8 mouse cellular contexts compared by ENCODE assay signal in the genomic region with DNA sequence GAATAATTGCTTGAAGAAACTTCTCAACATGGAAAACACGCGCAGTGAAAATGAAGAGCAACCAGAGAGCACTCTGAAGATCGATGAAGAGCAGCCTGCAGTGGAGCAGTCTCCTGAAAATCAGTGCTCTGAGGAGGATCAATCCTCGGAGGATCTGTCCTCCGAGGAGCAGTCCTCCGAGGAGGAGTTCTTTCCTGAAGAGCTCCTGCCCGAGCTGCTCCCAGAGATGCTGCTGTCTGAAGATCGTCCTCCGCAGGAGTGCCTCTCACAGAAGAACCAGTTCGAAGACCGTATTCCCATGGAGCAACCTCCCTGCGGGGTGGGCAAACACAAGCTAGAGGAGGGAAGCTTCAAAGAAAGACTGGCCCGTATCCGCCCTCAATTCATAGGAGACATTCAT. TPM values are rescaled to one million over a fixed set of nuclear protein-coding genes. Genes with fewer than 3 reads are reported as not detected.
DNase-seq lines count a peak whose midpoint lies in the region; ATAC-seq lines count a peak whose summit lies in the region.

No protein-coding gene starts in this region.

- no peaks in the 10 kb centered on the region for H3K9me3 ChIP-seq in heart, embryonic 10.5 days
- no peaks in the 10 kb centered on the region for H3K9me3 ChIP-seq in heart, embryonic 16.5 days (replicated peaks; ENCODE audit: control insufficient read depth, low read length)
- no peaks in the 10 kb centered on the region for H3K9me3 ChIP-seq in liver, embryonic 16.5 days (replicated peaks; ENCODE audit: control insufficient read depth, low read length)

- peak overlapping the region; percentile 78 for H3K9ac ChIP-seq in heart, embryonic 16.5 days (ENCODE audit: low read length)
- H3K9ac ChIP-seq in liver, embryonic 16.5 days (ENCODE audit: low read depth, low read length), result peak overlapping the region; percentile 41

- H3K4me3 ChIP-seq in heart, embryonic 10.5 days, result peak overlapping the region; percentile 63
- H3K4me3 ChIP-seq in heart, embryonic 16.5 days (ENCODE audit: low read length), result peak overlapping the region; percentile 63
- H3K4me3 ChIP-seq in liver, embryonic 16.5 days (ENCODE audit: low read depth, low read length), result peak overlapping the region; percentile 46

- H3K4me2 ChIP-seq in heart, embryonic 16.5 days (ENCODE audit: low read depth, low read length), result peak overlapping the region; percentile 69
- H3K4me2 ChIP-seq in liver, embryonic 16.5 days (ENCODE audit: low read depth, low read length), result peak overlapping the region; percentile 45

- no peaks in the 10 kb centered on the region for H3K27me3 ChIP-seq in heart, embryonic 10.5 days (ENCODE audit: insufficient read depth, poor library complexity, severe bottlenecking)
- no peaks in the 10 kb centered on the region for H3K27me3 ChIP-seq in heart, embryonic 16.5 days (ENCODE audit: control insufficient read depth, insufficient read depth, low read length)
- H3K27me3 ChIP-seq in liver, embryonic 16.5 days (ENCODE audit: control insufficient read depth, insufficient read depth, low read depth, low read length), result no peaks in the 10 kb centered on the region

- peak overlapping the region; percentile 88 for H3K27ac ChIP-seq in heart, embryonic 10.5 days
- H3K27ac ChIP-seq in heart, embryonic 16.5 days (ENCODE audit: low read length), result peak overlapping the region; percentile 80
- no peak overlapping the region for H3K27ac ChIP-seq in liver, embryonic 16.5 days (ENCODE audit: low read length)

- no peak for ATAC-seq in heart, embryonic 16.5 days (replicated peaks; ENCODE audit: extremely low read depth, insufficient read depth, low FRiP score)
- ATAC-seq in liver, embryonic 16.5 days (ENCODE audit: low read depth), result no peak

- DNase-seq in heart, embryonic 10.5 days (ENCODE audit: low spot score), result peak; percentile 72
- DNase-seq in heart, adult 9 months (ENCODE audit: low spot score in 2 of 2), result no peak
- DNase-seq in cerebellum, adult 8-10 months, result peak; percentile 5
- peak; percentile 4 for DNase-seq in yolk sac, embryonic 10.5 days (ENCODE audit: low spot score)
- no peak for DNase-seq in right cerebral cortex, postnatal 4 days
- no peak for DNase-seq in urinary bladder, adult 18-20 months (ENCODE audit: low spot score in 2 of 2)

- H3K36me3 ChIP-seq in heart, embryonic 10.5 days, result no peaks in the 10 kb centered on the region
- H3K36me3 ChIP-seq in heart, embryonic 16.5 days (ENCODE audit: control insufficient read depth, insufficient read depth), result no peaks in the 10 kb centered on the region
- no peaks in the 10 kb centered on the region for H3K36me3 ChIP-seq in liver, embryonic 16.5 days (ENCODE audit: control insufficient read depth, insufficient read depth)

- 25% methylated on average over 14 of the region's 14 CpGs for WGBS in heart, embryonic 10.5 days
- WGBS in heart, embryonic 16.5 days, result 22% methylated on average over 14 of the region's 14 CpGs
- 29% methylated on average over 14 of the region's 14 CpGs for WGBS in liver, embryonic 16.5 days (ENCODE audit: insufficient replicate concordance)

- H3K4me1 ChIP-seq in heart, embryonic 10.5 days, result no peaks in the 10 kb centered on the region
- H3K4me1 ChIP-seq in heart, embryonic 16.5 days (ENCODE audit: control insufficient read depth, insufficient read depth, low read length), result no peaks in the 10 kb centered on the region
- no peaks in the 10 kb centered on the region for H3K4me1 ChIP-seq in liver, embryonic 16.5 days (ENCODE audit: control insufficient read depth, low read depth, low read length)

RNA-seq across cellular contexts. Expression of a gene that starts 1.0 kb away (rescaled TPM):
- polyA plus RNA-seq in heart, embryonic 10.5 days (2016; fragmentation: Nextera tagmentation; extraction: Ambion mirVana), result 6.1 and 7.2 TPM in 2 replicates
- 8.7 and 9.3 TPM in 2 replicates for polyA plus RNA-seq in heart, embryonic 16.5 days (2015; fragmentation: Nextera tagmentation; extraction: Ambion mirVana)
- 0.86 and 0.99 TPM in 2 replicates for polyA plus RNA-seq in liver, embryonic 16.5 days (2015; fragmentation: Nextera tagmentation; extraction: Ambion mirVana)

RNA-seq across cellular contexts. Expression of a gene that starts 34.7 kb away (rescaled TPM):
- polyA plus RNA-seq in heart, embryonic 10.5 days (2016; fragmentation: Nextera tagmentation; extraction: Ambion mirVana), result 448 and 541 TPM in 2 replicates
- polyA plus RNA-seq in heart, embryonic 16.5 days (2015; fragmentation: Nextera tagmentation; extraction: Ambion mirVana), result 292 and 337 TPM in 2 replicates
- 170 and 174 TPM in 2 replicates for polyA plus RNA-seq in liver, embryonic 16.5 days (2015; fragmentation: Nextera tagmentation; extraction: Ambion mirVana)

Comparison
In these comparisons a context has a peak if more than half of its experiments do, and no peak if none do; other contexts are left out.
1. DNase-seq: peak in heart, embryonic 10.5 days (single experiment), cerebellum, adult 8-10 months (single experiment) and yolk sac, embryonic 10.5 days (single experiment); none in heart, adult 9 months (0 of 2), right cerebral cortex, postnatal 4 days (single experiment) and urinary bladder, adult 18-20 months (0 of 2).
2. Peak in every context shown above with its lines, with median percentiles within 50 percentile points of each other: H3K4me3 ChIP-seq.